Mouse (Mus musculus): ENCODE measurements around the gene Tmem45a. TPM values are rescaled to one million over a fixed set of nuclear protein-coding genes. Genes with fewer than 3 reads are reported as not detected.
A peak's percentile ranks its signal among the peaks of the same experiment; 100 is the strongest.

Tmem45a gene
- total and polyA plus RNA-seq, 2 experiments from 2014 or later, result 2.4 to 4.0 TPM

GRCm38 (mm10) chr16:56798873-56799272 lies 87.1 kb downstream of the Tmem45a start:
- no peak for DNase-seq (ENCODE audit: low spot score)
- no peak overlapping the region for H3K27ac ChIP-seq
- H3K4me3 ChIP-seq (ENCODE audit: low read length), result no peak overlapping the region
- H3K4me1 ChIP-seq (ENCODE audit: insufficient read depth, low read length), result no peaks in the 10 kb centered on the region
- H3K4me2 ChIP-seq (ENCODE audit: low read depth, low read length), result no peak overlapping the region
- TF ChIP-seq CTCF (IDR thresholded peaks at IDR 0.05; ENCODE audit: low read depth), result no peak
- H3K9ac ChIP-seq (replicated peaks; ENCODE audit: low read length), result no peak overlapping the region
- no peaks in the 10 kb centered on the region for H3K9me3 ChIP-seq (ENCODE audit: low read length)
- H3K36me3 ChIP-seq (ENCODE audit: insufficient read depth, low read length), result no peaks in the 10 kb centered on the region
- ATAC-seq, result no peak
- H3K27me3 ChIP-seq (ENCODE audit: insufficient read depth, low read length), result no peaks in the 10 kb centered on the region
- 69% methylated on average over 7 of the region's 7 CpGs for WGBS

- DNase-seq (ENCODE audit: low spot score) (no peak), ATAC-seq (no peak)
- Histone ChIP-seq H3K4me3 (ENCODE audit: low read length) (no peak within 1 kb of the TSS), H3K36me3 (ENCODE audit: insufficient read depth, low read length) (no peaks in the 10 kb centered on the region), H3K9me3 (ENCODE audit: low read length) (no peaks in the 10 kb centered on the region), H3K27me3 (ENCODE audit: insufficient read depth, low read length) (no peaks in the 10 kb centered on the region), H3K4me2 (ENCODE audit: low read depth, low read length) (no peak within 1 kb of the TSS), H3K9ac (replicated peaks; ENCODE audit: low read length) (no peak within 1 kb of the TSS), H3K27ac (no peak within 1 kb of the TSS), H3K4me1 (ENCODE audit: insufficient read depth, low read length) (no peaks in the 10 kb centered on the region)
- no peak for TF ChIP-seq CTCF (IDR thresholded peaks at IDR 0.05; ENCODE audit: low read depth)
- 71% methylated on average over 8 of the region's 8 CpGs for WGBS
Measured at GRCm38 (mm10) chr16:56795481-56796139, 90.4 kb downstream of the Tmem45a start, which contains the start of gene Adgrg7. Gene Adgrg7 (minus strand): TSS chr16:56795855.

GRCm38 (mm10) chr16:56794383-56795144 lies 91.4 kb downstream of the Tmem45a start:
- no peak for TF ChIP-seq CTCF (IDR thresholded peaks at IDR 0.05; ENCODE audit: low read depth)
- no peak for ATAC-seq
- WGBS, result 88% methylated on average over 7 of the region's 7 CpGs

GRCm38 (mm10) chr16:56793778-56794177 lies 92.2 kb downstream of the Tmem45a start:
- Histone ChIP-seq H3K27me3 (ENCODE audit: insufficient read depth, low read length) (no peaks in the 10 kb centered on the region), H3K27ac (no peak overlapping the region), H3K9ac (replicated peaks; ENCODE audit: low read length) (no peak overlapping the region), H3K4me2 (ENCODE audit: low read depth, low read length) (no peak overlapping the region), H3K9me3 (ENCODE audit: low read length) (no peaks in the 10 kb centered on the region), H3K4me1 (ENCODE audit: insufficient read depth, low read length) (no peaks in the 10 kb centered on the region), H3K36me3 (ENCODE audit: insufficient read depth, low read length) (no peaks in the 10 kb centered on the region), H3K4me3 (ENCODE audit: low read length) (no peak overlapping the region)
- DNase-seq (ENCODE audit: low spot score) (no peak), ATAC-seq (no peak)
- TF ChIP-seq CTCF (IDR thresholded peaks at IDR 0.05; ENCODE audit: low read depth), result no peak
- 76% methylated on average over 1 of the region's 1 CpGs for WGBS

More at GRCm38 (mm10) chr16:56794383-56795144, 91.4 kb downstream of the Tmem45a start:
- Histone ChIP-seq H3K4me3 (ENCODE audit: low read length) (no peak overlapping the region), H3K4me2 (ENCODE audit: low read depth, low read length) (no peak overlapping the region), H3K9me3 (ENCODE audit: low read length) (no peaks in the 10 kb centered on the region), H3K27me3 (ENCODE audit: insufficient read depth, low read length) (no peaks in the 10 kb centered on the region), H3K36me3 (ENCODE audit: insufficient read depth, low read length) (no peaks in the 10 kb centered on the region), H3K9ac (replicated peaks; ENCODE audit: low read length) (no peak overlapping the region), H3K4me1 (ENCODE audit: insufficient read depth, low read length) (no peaks in the 10 kb centered on the region), H3K27ac (no peak overlapping the region)
- DNase-seq (ENCODE audit: low spot score), result no peak

- ATAC-seq, result no peak
- Histone ChIP-seq H3K9me3 (ENCODE audit: low read length) (no peaks in the 10 kb centered on the region), H3K27ac (no peak overlapping the region), H3K36me3 (ENCODE audit: insufficient read depth, low read length) (no peaks in the 10 kb centered on the region), H3K4me3 (ENCODE audit: low read length) (no peak overlapping the region), H3K9ac (replicated peaks; ENCODE audit: low read length) (no peak overlapping the region), H3K27me3 (ENCODE audit: insufficient read depth, low read length) (no peaks in the 10 kb centered on the region), H3K4me2 (ENCODE audit: low read depth, low read length) (no peak overlapping the region), H3K4me1 (ENCODE audit: insufficient read depth, low read length) (no peaks in the 10 kb centered on the region)
- WGBS, result 87% methylated on average over 2 of the region's 2 CpGs
- no peak for DNase-seq (ENCODE audit: low spot score)
- no peak for TF ChIP-seq CTCF (IDR thresholded peaks at IDR 0.05; ENCODE audit: low read depth)
Measured at GRCm38 (mm10) chr16:56785943-56786342, 100.0 kb downstream of the Tmem45a start.

- H3K27ac ChIP-seq, result no peak overlapping the region
- no peaks in the 10 kb centered on the region for H3K36me3 ChIP-seq (ENCODE audit: insufficient read depth, low read length)
- no peaks in the 10 kb centered on the region for H3K27me3 ChIP-seq (ENCODE audit: insufficient read depth, low read length)
- 49% methylated on average over 10 of the region's 10 CpGs for WGBS
- no peaks in the 10 kb centered on the region for H3K4me1 ChIP-seq (ENCODE audit: insufficient read depth, low read length)
- peak; percentile 83 for DNase-seq (ENCODE audit: low spot score)
- no peak overlapping the region for H3K4me2 ChIP-seq (ENCODE audit: low read depth, low read length)
- peak; percentile 86 for TF ChIP-seq CTCF (IDR thresholded peaks at IDR 0.05; ENCODE audit: low read depth)
- no peak overlapping the region for H3K4me3 ChIP-seq (ENCODE audit: low read length)
- no peaks in the 10 kb centered on the region for H3K9me3 ChIP-seq (ENCODE audit: low read length)
- no peak overlapping the region for H3K9ac ChIP-seq (replicated peaks; ENCODE audit: low read length)
- ATAC-seq, result peak; percentile 89
Measured at GRCm38 (mm10) chr16:56771163-56772105, 114.5 kb downstream of the Tmem45a start.

Other genes with a start within 250 kb of the Tmem45a start
- 90.9 and 97.6 TPM in 2 replicates for gene Tfg, start 168.7 kb downstream of the Tmem45a start, total RNA-seq (2014; rRNA removed)
- 152 and 155 TPM in 2 replicates for gene Tfg, start 168.7 kb downstream of the Tmem45a start, polyA plus RNA-seq (2015; fragmentation: Nextera tagmentation; extraction: Ambion mirVana)
- not detected in 2 replicates for gene Adgrg7, start 90.3 kb downstream of the Tmem45a start, total RNA-seq (2014; rRNA removed)
- not detected in 2 replicates for gene Adgrg7, start 90.3 kb downstream of the Tmem45a start, polyA plus RNA-seq (2015; fragmentation: Nextera tagmentation; extraction: Ambion mirVana)
- gene Lnp1, start 41.9 kb upstream of the Tmem45a start, total RNA-seq (2014; rRNA removed), result not detected in 2 replicates
- gene Lnp1, start 41.9 kb upstream of the Tmem45a start, polyA plus RNA-seq (2015; fragmentation: Nextera tagmentation; extraction: Ambion mirVana), result 0.76 and 1.0 TPM in 2 replicates
- gene Tmem45a2, start 185.2 kb upstream of the Tmem45a start, total RNA-seq (2014; rRNA removed), result 0.47 TPM in 1 of 2 replicates, not detected in the other
- 0.23 and 0.35 TPM in 2 replicates for gene Tmem45a2, start 185.2 kb upstream of the Tmem45a start, polyA plus RNA-seq (2015; fragmentation: Nextera tagmentation; extraction: Ambion mirVana)
- gene Tomm70a, start 235.5 kb upstream of the Tmem45a start, total RNA-seq (2014; rRNA removed), result 87.8 and 92.3 TPM in 2 replicates
- 55.9 and 59.4 TPM in 2 replicates for gene Tomm70a, start 235.5 kb upstream of the Tmem45a start, polyA plus RNA-seq (2015; fragmentation: Nextera tagmentation; extraction: Ambion mirVana)